Mouse (Mus musculus) CH12.LX (cell line): ENCODE measurements around the gene Rasgrf2. TPM values are rescaled to one million over a fixed set of nuclear protein-coding genes. Genes with fewer than 3 reads are reported as not detected.

Source experiments
- DNase-seq: peaks from one replicate; pipeline ENCODE4 v3.0.0-alpha.2; 2013; ENCODE audit errors: extremely low read depth
- H3K27ac ChIP-seq: 2 replicates; pipeline ENCODE4 v1.5.1; 2012; ENCODE audit warnings: low read depth, mild to moderate bottlenecking, control low read depth, moderate library complexity; ENCODE audit not compliant: insufficient read depth
- H3K27me3 ChIP-seq: replicated peaks from 2 replicates; pipeline ENCODE3; 2012; ENCODE audit warnings: inconsistent platforms
- H3K36me3 ChIP-seq, 2 experiments: replicated peaks in 1 of 2; 2 replicates each; pipeline versions ENCODE3 to v1.6.1; 2012; ENCODE audit warnings: inconsistent platforms in 1 of 2, low read length in 1 of 2, mild to moderate bottlenecking in 1 of 2, mixed read lengths in 1 of 2, moderate library complexity in 1 of 2; ENCODE audit not compliant: control insufficient read depth in 1 of 2, insufficient read depth in 1 of 2
- H3K4me1 ChIP-seq, 2 experiments: 2 replicates each; pipeline ENCODE4 v1.6.1; 2012; ENCODE audit warnings: inconsistent platforms in 1 of 2, moderate library complexity in 1 of 2; ENCODE audit not compliant: insufficient read depth in 2 of 2, control insufficient read depth in 1 of 2
- H3K4me2 ChIP-seq: 2 replicates; pipeline ENCODE4 v1.6.1; 2012; ENCODE audit warnings: low read depth, mild to moderate bottlenecking, control low read depth; ENCODE audit not compliant: poor library complexity, insufficient read depth, severe bottlenecking
- H3K4me3 ChIP-seq, 3 experiments: fragments of 150-350 bp in 1 of 3; sonication (generic) in 1 of 3; replicated peaks in 1 of 3; 2 replicates each; pipeline versions ENCODE3 to v1.5.1; 2011 to 2012; ENCODE audit warnings: low read depth in 2 of 3, low read length in 2 of 3, mild to moderate bottlenecking in 2 of 3, moderate library complexity in 2 of 3, control low read depth in 1 of 3, improper control_type of control experiment in 1 of 3, inconsistent platforms in 1 of 3, mixed read lengths in 1 of 3; ENCODE audit not compliant: poor library complexity in 1 of 3
- H3K79me2 ChIP-seq: replicated peaks from 2 replicates; pipeline ENCODE4 v1.6.1; 2012; ENCODE audit warnings: mild to moderate bottlenecking, moderate library complexity; ENCODE audit not compliant: control insufficient read depth, poor library complexity, insufficient read depth, severe bottlenecking; ENCODE audit errors: extremely low read depth
- H3K9ac ChIP-seq: 2 replicates; pipeline ENCODE4 v1.6.1; 2012; ENCODE audit warnings: low read depth, mild to moderate bottlenecking, control low read depth, moderate library complexity; ENCODE audit not compliant: insufficient read depth
- H3K9me3 ChIP-seq: replicated peaks from 2 replicates; pipeline ENCODE3; 2012; ENCODE audit warnings: low read length, inconsistent platforms, mixed read lengths
- BHLHE40 ChIP-seq: IDR thresholded peaks from 2 replicates; pipeline ENCODE4 v1.6.1; 2011; ENCODE audit warnings: mild to moderate bottlenecking, low read depth, low read length, improper control_type of control experiment
- CHD2 ChIP-seq: IDR thresholded peaks from 2 replicates; pipeline ENCODE4 v1.6.1; 2011; ENCODE audit warnings: low read length, improper control_type of control experiment
- EP300 ChIP-seq: IDR thresholded peaks from 2 replicates; pipeline ENCODE4 v1.6.1; 2011; ENCODE audit warnings: low read length, improper control_type of control experiment
- IRF4 ChIP-seq: IDR thresholded peaks from 2 replicates; pipeline ENCODE4 v1.6.1; 2014; ENCODE audit warnings: low read depth, mild to moderate bottlenecking, inconsistent platforms, low read length, improper control_type of control experiment
- KAT2A ChIP-seq: IDR thresholded peaks from 2 replicates; pipeline ENCODE4 v1.6.1; 2012; ENCODE audit warnings: low read length, improper control_type of control experiment, inconsistent platforms; ENCODE audit not compliant: insufficient replicate concordance
- MAFK ChIP-seq: IDR thresholded peaks from 2 replicates; pipeline ENCODE4 v1.6.1; 2011; ENCODE audit warnings: low read length, improper control_type of control experiment; ENCODE audit not compliant: insufficient replicate concordance
- MAZ ChIP-seq: IDR thresholded peaks from 2 replicates; pipeline ENCODE4 v1.6.1; 2012; ENCODE audit warnings: low read depth, mild to moderate bottlenecking, inconsistent platforms, low read length, improper control_type of control experiment, moderate library complexity
- NRF1 ChIP-seq: IDR thresholded peaks from 2 replicates; pipeline ENCODE4 v1.6.1; 2014; ENCODE audit warnings: low read depth, mild to moderate bottlenecking, inconsistent platforms, low read length, improper control_type of control experiment, moderate library complexity
- POLR2A ChIP-seq: IDR thresholded peaks from 2 replicates; pipeline ENCODE4 v1.6.1; 2011; ENCODE audit warnings: low read depth, mild to moderate bottlenecking, improper control_type of control experiment, low read length
- POLR2AphosphoS2 ChIP-seq: IDR thresholded peaks from 2 replicates; pipeline ENCODE4 v1.6.1; 2011; ENCODE audit warnings: low read depth, low read length, improper control_type of control experiment
- RAD21 ChIP-seq: IDR thresholded peaks from 2 replicates; pipeline ENCODE4 v1.6.1; 2011; ENCODE audit warnings: low read depth, mild to moderate bottlenecking, low read length, improper control_type of control experiment, moderate library complexity
- RCOR1 ChIP-seq: conservative IDR thresholded peaks from 2 replicates; pipeline ENCODE4 v1.6.1; 2012; ENCODE audit warnings: low read depth, mild to moderate bottlenecking, inconsistent platforms, low read length, improper control_type of control experiment
- SMC3 ChIP-seq: IDR thresholded peaks from 2 replicates; pipeline ENCODE4 v1.6.1; 2011; ENCODE audit warnings: low read depth, low read length, improper control_type of control experiment
- TBP ChIP-seq: conservative IDR thresholded peaks from 2 replicates; pipeline ENCODE4 v1.6.1; 2011; ENCODE audit warnings: low read depth, low read length, improper control_type of control experiment
- ZC3H11A ChIP-seq: IDR thresholded peaks from 2 replicates; pipeline ENCODE4 v1.6.1; 2012; ENCODE audit warnings: low read depth, mild to moderate bottlenecking, inconsistent platforms, low read length, improper control_type of control experiment
- ZKSCAN1 ChIP-seq: IDR thresholded peaks from 2 replicates; pipeline ENCODE4 v1.6.1; 2012; ENCODE audit warnings: low read depth, inconsistent platforms, low read length, improper control_type of control experiment, borderline replicate concordance
- ZNF384 ChIP-seq: IDR thresholded peaks from 2 replicates; pipeline ENCODE4 v1.6.1; 2012; ENCODE audit warnings: low read depth, low read length, improper control_type of control experiment, inconsistent platforms
- dilution Hi-C: fragments of 300-500 bp; cut with MboI; formaldehyde crosslinking; loops from 2 replicates; pipeline ENCODE4 v1.14.3; 2020; ENCODE audit warnings: low sequenced_read_pairs; ENCODE audit not compliant: extremely low pct_unique_long_range_greater_than_20kb, extremely low pct_ligation_motif_present
- in situ Hi-C: fragments of 300-500 bp; cut with MboI; formaldehyde crosslinking; loops from 3 replicates; pipeline ENCODE4 v1.14.3; 2019; ENCODE audit warnings: low sequenced_read_pairs, low pct_ligation_motif_present, low pct_unique_long_range_greater_than_20kb, mixed read lengths
- polyA plus RNA-seq: library from polyadenylated mRNA; unstranded; fragments of >175 nt; gene quantifications from 2 replicates; pipeline ENCODE4 v1.2.1, GENCODE M21; 2012; ENCODE audit warnings: low read depth; ENCODE audit not compliant: insufficient read length
- total RNA-seq, 2 experiments: library from RNA; depleted of rRNA; stranded (reverse); fragments of 300-350 nt in 1 of 2; fragments of >200 nt in 1 of 2; gene quantifications; 2 replicates each; pipeline ENCODE4 v1.2.3; 2012 to 2014

Gene Rasgrf2
- total and polyA plus RNA-seq, 3 experiments = 2.6 to 5.0 (median 4.7) TPM

- Histone ChIP-seq H3K4me3 (no peak overlapping the region), H3K36me3 (peaks cover 0 to 13% of the 10 kb centered on the region in 2 experiments), H3K9ac (no peak overlapping the region), H3K4me2 (no peak overlapping the region), H3K4me1 (peaks cover 0 to 4% of the 10 kb centered on the region in 2 experiments; a peak in 2 of 4 replicates), H3K27me3 (no peaks in the 10 kb centered on the region), H3K79me2 (no peaks in the 10 kb centered on the region), H3K9me3 (no peaks in the 10 kb centered on the region), H3K27ac (no peak overlapping the region)
- no peak for DNase-seq
- TF ChIP-seq KAT2A (no peak), TBP (no peak), ZC3H11A (no peak), MAFK (no peak), POLR2AphosphoS2 (no peak), ZNF384 (no peak), POLR2A (no peak)
- dilution Hi-C loops = no loop called here
- in situ Hi-C loops = loop anchor here (25.0 kb wide), 2 partner anchors 426 to 826 kb away; no protein-coding TSS in a partner anchor
Measured at GRCm38 (mm10) chr13:91911652-91912051, 219.8 kb downstream of the Rasgrf2 start.

DNA sequence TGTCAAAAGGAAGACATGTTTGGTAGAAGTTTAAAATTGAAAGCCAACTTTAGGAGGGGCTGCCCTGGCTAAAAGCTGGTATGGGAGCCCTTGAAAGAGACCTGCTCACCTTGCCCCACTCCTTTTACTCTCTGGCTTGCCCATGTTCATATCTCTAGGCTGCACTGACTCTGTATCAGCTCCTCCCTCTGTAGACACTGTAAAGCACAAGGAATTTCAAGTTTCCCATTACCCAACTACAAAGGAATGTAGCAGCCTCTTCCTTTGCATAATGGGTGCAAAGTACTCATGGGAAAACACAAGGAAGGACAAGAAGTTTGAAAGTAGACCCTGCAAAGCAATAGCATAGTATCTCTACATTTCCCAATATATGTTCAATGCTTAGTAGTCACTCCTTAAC lies 220.2 kb downstream of the Rasgrf2 start:
- DNase-seq = no peak
- Histone ChIP-seq H3K9ac (no peak overlapping the region), H3K27me3 (no peaks in the 10 kb centered on the region)
- TF ChIP-seq NRF1 (no peak), CHD2 (no peak), EP300 (no peak), MAZ (no peak), RCOR1 (no peak), ZNF384 (no peak), IRF4 (no peak), RAD21 (no peak), ZKSCAN1 (no peak), BHLHE40 (no peak), SMC3 (no peak)
- TF ChIP-seq, all 38 proteins: peak for 0
- in situ Hi-C loops (loop anchor here (25.0 kb wide), 2 partner anchors 426 to 826 kb away; no protein-coding TSS in a partner anchor), dilution Hi-C loops (no loop called here)
- no peaks in the 10 kb centered on the region for H3K79me2 ChIP-seq
- peaks cover 0 to 10% of the 10 kb centered on the region in 2 experiments for H3K36me3 ChIP-seq
- no peaks in the 10 kb centered on the region for H3K9me3 ChIP-seq
- H3K4me3 ChIP-seq = no peak overlapping the region
- no peak overlapping the region for H3K4me2 ChIP-seq
- H3K4me1 ChIP-seq = peaks cover 0 to 4% of the 10 kb centered on the region in 2 experiments; a peak in 2 of 4 replicates
- H3K27ac ChIP-seq = no peak overlapping the region
